Mouse (Mus musculus) liver, embryonic 16.5 days (tissue): ENCODE data around the gene Defb36. TPM values are rescaled to one million over a fixed set of nuclear protein-coding genes. Genes with fewer than 3 reads are reported as not detected.

Experiments used
- ATAC-seq: fragments of 200-750 bp; cut with Nextera tagmentation; 2 replicates; pipeline ENCODE4 v1.8.0; 2017; ENCODE audit warnings: low read depth, mild to moderate bottlenecking, moderate number of reproducible peaks, moderate library complexity
- H3K27ac ChIP-seq: fragments of 300-500 bp; sonication (generic); 2 replicates; pipeline ENCODE4 v1.5.1; 2014; ENCODE audit warnings: mild to moderate bottlenecking, low read length
- H3K27me3 ChIP-seq: fragments of 300-500 bp; sonication (generic); 2 replicates; pipeline ENCODE4 v1.6.1; 2014; ENCODE audit warnings: low read depth, low read length, mixed read lengths; ENCODE audit not compliant: control insufficient read depth, insufficient read depth
- H3K36me3 ChIP-seq: fragments of 300-500 bp; sonication (generic); 2 replicates; pipeline ENCODE4 v1.6.1; 2014; ENCODE audit warnings: mild to moderate bottlenecking; ENCODE audit not compliant: control insufficient read depth, insufficient read depth
- H3K4me1 ChIP-seq: fragments of 300-500 bp; sonication (generic); 2 replicates; pipeline ENCODE4 v1.6.1; 2014; ENCODE audit warnings: low read depth, low read length, mixed read lengths; ENCODE audit not compliant: control insufficient read depth
- H3K4me2 ChIP-seq: fragments of 300-500 bp; sonication (generic); 2 replicates; pipeline ENCODE4 v1.6.1; 2014; ENCODE audit warnings: low read depth, low read length, mixed read lengths
- H3K4me3 ChIP-seq: fragments of 300-500 bp; sonication (generic); 2 replicates; pipeline ENCODE4 v1.5.1; 2014; ENCODE audit warnings: low read depth, mild to moderate bottlenecking, low read length
- H3K9ac ChIP-seq: fragments of 300-500 bp; sonication (generic); 2 replicates; pipeline ENCODE4 v1.6.1; 2014; ENCODE audit warnings: low read depth, low read length
- H3K9me3 ChIP-seq: fragments of 300-500 bp; sonication (generic); replicated peaks from 2 replicates; pipeline ENCODE4 v1.6.1; 2016; ENCODE audit warnings: low read length; ENCODE audit not compliant: control insufficient read depth
- WGBS: fragments of 180-500 bp; shearing (Covaris S2); extraction: QIAGEN DNeasy Blood & Tissue Kit; methylation state at CpG from one replicate; pipeline ENCODE4 v1.1.7; 2014; ENCODE audit not compliant: insufficient replicate concordance; 5-methylcytosine and 5-hydroxymethylcytosine counted together
- polyA plus RNA-seq: library from polyadenylated mRNA; unstranded; fragments of >200 nt; fragmentation: Nextera tagmentation; extraction: Ambion mirVana; gene quantifications from 2 replicates; pipeline ENCODE4 v1.2.1, GENCODE M21; 2015

The Defb36 gene
- polyA plus RNA-seq, 1 experiment from 2014 or later: not detected

DNA sequence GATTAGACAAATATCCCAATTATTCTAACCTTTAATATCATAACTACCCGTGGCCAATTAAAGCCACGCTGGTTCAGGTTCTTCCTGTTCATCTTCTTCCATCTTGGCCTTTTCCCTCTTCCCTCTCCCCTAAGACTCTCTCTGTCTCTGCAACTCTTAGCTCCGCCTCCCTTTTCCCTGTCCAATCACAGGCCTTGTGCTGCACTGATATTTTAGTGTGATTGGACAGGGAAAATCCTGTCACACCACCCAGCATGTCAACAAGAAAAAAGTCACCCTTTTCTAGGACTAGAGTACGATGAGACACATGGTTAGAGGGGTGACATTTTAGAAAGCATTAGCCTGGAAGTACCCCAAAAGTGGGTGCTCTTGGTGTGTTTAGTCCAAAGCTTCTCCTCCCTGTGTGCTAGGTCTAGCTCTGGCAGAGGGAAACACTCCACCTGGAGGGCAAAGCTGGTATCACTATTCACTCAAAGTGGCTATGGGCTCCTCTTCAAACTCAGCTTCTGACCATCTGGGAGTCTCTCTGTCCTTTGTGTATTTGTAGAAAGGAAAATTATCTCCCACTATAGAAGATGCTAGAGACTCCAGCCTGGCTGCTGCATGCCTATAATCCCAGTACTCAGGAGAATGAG is 17.1 kb upstream of the Defb36 start:
- ATAC-seq: no peak

DNA sequence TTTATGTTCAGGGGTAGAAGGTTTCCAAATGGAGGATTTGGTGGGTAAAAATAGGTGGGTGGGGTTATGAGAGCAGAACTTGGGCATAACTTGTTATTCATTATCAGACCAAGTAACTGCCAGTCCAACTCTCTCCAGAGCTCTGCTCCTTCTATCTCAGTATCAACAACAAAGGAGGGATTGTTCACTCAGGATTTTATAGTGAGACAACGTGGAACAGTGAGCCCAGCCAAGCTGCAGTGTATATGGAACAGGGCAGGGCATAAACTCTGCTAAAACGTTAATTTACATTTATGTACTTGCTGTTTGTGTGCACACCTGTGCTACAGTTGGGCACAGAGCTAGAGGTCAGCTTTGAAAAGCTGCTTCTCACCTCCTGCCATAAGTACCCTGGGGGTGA is 15.7 kb upstream of the Defb36 start:
- H3K9ac ChIP-seq: no peak overlapping the region
- H3K9me3 ChIP-seq: no peaks in the 10 kb centered on the region
- no peak overlapping the region for H3K4me2 ChIP-seq
- H3K36me3 ChIP-seq: no peaks in the 10 kb centered on the region
- no peak for ATAC-seq
- H3K4me3 ChIP-seq: no peak overlapping the region
- H3K27ac ChIP-seq: no peak overlapping the region
- H3K4me1 ChIP-seq: no peaks in the 10 kb centered on the region
- WGBS: 34% methylated on average over 2 of the region's 2 CpGs
- no peaks in the 10 kb centered on the region for H3K27me3 ChIP-seq

More for the DNA sequence above, 17.1 kb upstream of the Defb36 start:
- Histone ChIP-seq H3K4me2 (no peak overlapping the region), H3K27ac (no peak overlapping the region), H3K9me3 (no peaks in the 10 kb centered on the region), H3K27me3 (no peaks in the 10 kb centered on the region), H3K4me3 (no peak overlapping the region), H3K9ac (no peak overlapping the region), H3K36me3 (no peaks in the 10 kb centered on the region), H3K4me1 (no peaks in the 10 kb centered on the region)
- WGBS: 48% methylated on average over 4 of the region's 4 CpGs

DNA sequence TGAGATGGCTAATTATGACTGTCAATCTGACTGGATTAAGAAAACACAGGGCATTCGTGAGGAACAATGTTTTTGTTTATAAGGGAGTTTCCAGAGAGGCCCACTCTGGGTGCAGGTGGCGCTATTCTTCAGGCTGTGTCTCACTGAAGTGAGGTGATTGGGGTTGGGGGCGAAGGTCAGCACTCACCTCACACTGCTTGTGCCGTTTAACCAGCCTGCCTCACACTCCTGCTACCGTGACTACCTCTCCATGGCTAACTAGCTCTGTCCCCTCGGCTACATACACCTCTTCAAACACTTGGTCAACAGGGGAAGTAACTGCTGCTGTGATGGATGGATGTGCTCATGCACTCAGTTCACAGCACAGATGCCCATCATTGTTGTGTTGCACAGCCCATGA is 15.1 kb upstream of the Defb36 start:
- no peak overlapping the region for H3K9ac ChIP-seq
- H3K27me3 ChIP-seq: no peaks in the 10 kb centered on the region
- ATAC-seq: no peak
- no peaks in the 10 kb centered on the region for H3K36me3 ChIP-seq
- H3K4me2 ChIP-seq: no peak overlapping the region
- no peaks in the 10 kb centered on the region for H3K9me3 ChIP-seq
- H3K4me3 ChIP-seq: no peak overlapping the region
- H3K4me1 ChIP-seq: no peaks in the 10 kb centered on the region
- H3K27ac ChIP-seq: no peak overlapping the region
- WGBS: 36% methylated on average over 6 of the region's 6 CpGs

DNA sequence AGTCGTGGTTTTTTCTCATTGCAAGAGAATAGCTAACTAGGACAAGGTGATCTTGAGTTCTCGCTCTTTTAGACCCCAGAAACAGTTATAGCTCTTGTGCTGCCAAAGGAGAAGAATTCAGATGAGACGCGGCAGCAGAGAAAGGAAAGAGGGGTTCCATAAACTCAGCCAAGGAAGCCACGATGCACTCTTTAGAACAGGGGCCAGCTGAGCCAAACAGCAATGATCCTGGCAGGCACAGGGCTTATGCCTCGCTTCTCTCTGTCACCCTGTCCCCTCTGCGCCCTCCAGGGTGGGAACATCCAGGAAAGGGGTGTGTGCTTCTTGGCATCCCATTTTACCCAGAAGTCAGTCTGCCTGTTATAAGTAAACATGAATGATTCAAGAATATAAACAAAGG is 4.8 kb upstream of the Defb36 start, which contains the start of gene Defb45:
Gene Defb45 (minus strand): TSS at position 101 of the 400 bp plus-strand sequence.
- Histone ChIP-seq H3K9ac (no peak within 1 kb of the TSS), H3K4me2 (no peak within 1 kb of the TSS), H3K9me3 (no peaks in the 10 kb centered on the region), H3K27ac (no peak within 1 kb of the TSS), H3K36me3 (no peaks in the 10 kb centered on the region), H3K27me3 (no peaks in the 10 kb centered on the region), H3K4me1 (no peaks in the 10 kb centered on the region), H3K4me3 (no peak within 1 kb of the TSS)
- ATAC-seq: no peak
- WGBS: 47% methylated on average over 7 of the region's 7 CpGs

DNA sequence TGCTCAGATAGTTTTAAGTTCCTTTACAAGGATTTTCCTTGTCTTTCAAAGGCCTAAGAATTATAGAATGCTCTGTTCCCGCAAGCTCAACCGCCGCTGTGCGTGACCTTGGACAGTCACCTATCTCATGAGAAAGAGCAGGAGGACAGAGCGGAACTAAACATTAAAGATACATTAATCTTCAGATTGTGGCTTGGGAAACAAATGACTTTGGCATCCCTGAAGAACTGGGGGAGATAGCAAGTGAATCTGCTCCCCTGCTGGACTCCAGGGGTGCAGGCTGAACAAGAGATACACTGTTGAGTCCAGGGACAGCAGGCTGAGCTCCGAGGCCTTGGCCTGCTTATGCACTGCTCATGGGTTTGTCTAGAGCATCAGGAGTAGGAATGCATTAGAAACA is 4.1 kb upstream of the Defb36 start:
- no peak for ATAC-seq
- Histone ChIP-seq H3K27ac (no peak overlapping the region), H3K4me3 (no peak overlapping the region), H3K4me2 (no peak overlapping the region), H3K27me3 (no peaks in the 10 kb centered on the region), H3K9ac (no peak overlapping the region), H3K36me3 (no peaks in the 10 kb centered on the region), H3K9me3 (no peaks in the 10 kb centered on the region), H3K4me1 (no peaks in the 10 kb centered on the region)
- 58% methylated on average over 6 of the region's 6 CpGs for WGBS

DNA sequence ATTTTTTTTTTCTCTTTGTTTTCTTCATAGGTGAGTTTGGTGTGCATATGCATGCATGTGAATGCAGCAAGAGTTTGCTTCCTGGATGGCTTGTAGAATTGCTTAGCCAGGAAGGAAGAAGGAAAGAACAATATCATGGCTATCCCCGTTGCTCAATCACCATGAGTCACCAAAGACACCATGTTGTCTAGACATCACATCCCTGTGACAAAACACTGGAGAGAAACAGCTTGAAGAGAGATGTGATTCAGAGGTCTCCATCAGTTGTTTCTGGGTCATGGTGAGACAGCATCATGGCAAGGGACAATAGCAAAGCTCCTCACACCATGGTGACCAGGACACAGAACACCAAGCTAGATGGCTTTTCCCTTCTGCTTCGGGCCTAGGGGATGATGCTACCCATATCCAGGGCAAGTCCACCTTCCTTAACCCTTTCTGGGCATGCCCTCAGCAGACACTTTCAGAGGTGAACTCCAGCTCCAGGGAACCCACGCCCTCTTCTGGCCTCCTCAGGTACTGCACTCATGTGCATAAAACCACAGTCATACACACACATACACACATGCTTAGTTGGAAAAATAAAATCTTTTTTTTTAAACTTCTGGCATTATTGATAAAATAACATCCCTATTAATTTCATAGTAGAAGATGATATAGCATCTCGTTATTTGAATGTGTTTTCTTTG is 2.7 kb upstream of the Defb36 start:
- no peak overlapping the region for H3K4me2 ChIP-seq
- H3K36me3 ChIP-seq: no peaks in the 10 kb centered on the region
- no peak overlapping the region for H3K27ac ChIP-seq
- 50% methylated on average over 4 of the region's 4 CpGs for WGBS
- no peaks in the 10 kb centered on the region for H3K9me3 ChIP-seq
- H3K4me1 ChIP-seq: no peaks in the 10 kb centered on the region
- no peak overlapping the region for H3K4me3 ChIP-seq
- ATAC-seq: no peak
- no peak overlapping the region for H3K9ac ChIP-seq
- no peaks in the 10 kb centered on the region for H3K27me3 ChIP-seq

DNA sequence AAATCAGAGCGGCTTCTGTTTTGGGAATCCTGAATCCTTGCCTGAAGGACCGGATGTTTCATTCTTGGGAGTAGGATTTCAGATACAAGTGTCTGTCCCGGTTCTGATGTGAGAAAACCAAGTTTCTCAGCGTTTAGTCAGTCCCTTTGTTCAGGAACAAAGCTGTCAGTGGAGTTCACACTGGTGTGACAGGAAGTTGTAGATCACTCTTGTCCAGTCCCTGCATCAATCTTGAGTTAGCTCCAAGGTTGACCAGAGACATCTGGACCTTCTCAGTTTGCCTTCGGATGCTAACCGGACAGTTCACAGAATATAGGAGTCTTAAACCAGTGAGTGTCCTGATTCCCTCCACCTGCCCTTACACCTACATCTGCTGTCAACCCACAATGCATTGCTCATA is 3.6 kb downstream of the Defb36 start:
- Histone ChIP-seq H3K9me3 (no peaks in the 10 kb centered on the region), H3K4me1 (no peaks in the 10 kb centered on the region), H3K27me3 (no peaks in the 10 kb centered on the region), H3K4me3 (no peak overlapping the region), H3K27ac (no peak overlapping the region), H3K4me2 (no peak overlapping the region), H3K36me3 (no peaks in the 10 kb centered on the region), H3K9ac (no peak overlapping the region)
- 36% methylated on average over 6 of the region's 6 CpGs for WGBS
- ATAC-seq: no peak

DNA sequence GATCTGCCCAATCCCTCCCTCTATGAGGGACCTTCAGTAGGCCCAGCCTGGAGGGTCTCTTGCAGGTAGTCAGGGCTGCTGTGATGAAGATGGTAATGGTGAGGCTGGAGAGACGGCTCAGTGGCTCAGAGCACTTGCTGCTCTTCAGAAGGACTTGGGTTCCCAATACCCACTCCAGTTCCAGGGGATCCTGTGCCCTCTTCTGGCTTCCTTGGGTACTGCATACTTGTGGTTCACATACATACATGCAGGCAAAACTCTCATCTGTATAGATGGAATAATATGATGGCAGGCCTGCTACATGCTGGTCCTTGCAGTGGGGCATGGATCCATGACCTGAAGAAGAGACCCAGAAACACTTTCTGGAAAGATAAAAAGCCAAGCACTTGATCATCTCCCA is 4.6 kb downstream of the Defb36 start:
- Histone ChIP-seq H3K4me3 (no peak overlapping the region), H3K4me1 (no peaks in the 10 kb centered on the region)
- ATAC-seq: no peak

DNA sequence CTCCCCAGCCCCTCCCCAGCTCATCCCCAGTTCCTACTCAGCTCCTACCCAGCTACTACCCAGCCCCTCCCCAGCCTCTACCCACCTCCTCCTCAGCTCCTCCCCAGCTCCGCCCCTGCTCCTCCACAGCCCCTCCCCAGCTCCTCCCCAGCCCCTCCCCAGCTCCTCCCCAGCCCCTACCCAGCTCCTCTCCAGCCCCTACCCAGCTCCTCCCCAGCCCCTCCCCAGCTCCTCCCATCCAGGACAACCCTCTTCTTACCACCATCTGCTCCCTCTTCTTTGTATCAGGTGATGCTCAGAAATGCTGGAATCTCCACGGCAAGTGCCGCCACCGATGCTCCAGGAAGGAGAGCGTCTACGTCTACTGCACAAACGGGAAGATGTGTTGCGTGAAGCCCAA is 8.1 kb downstream of the Defb36 start:
- no peaks in the 10 kb centered on the region for H3K9me3 ChIP-seq
- no peak overlapping the region for H3K4me2 ChIP-seq
- no peak overlapping the region for H3K27ac ChIP-seq
- ATAC-seq: no peak
- H3K4me1 ChIP-seq: no peaks in the 10 kb centered on the region
- no peak overlapping the region for H3K4me3 ChIP-seq
- H3K27me3 ChIP-seq: no peaks in the 10 kb centered on the region
- H3K36me3 ChIP-seq: no peaks in the 10 kb centered on the region
- H3K9ac ChIP-seq: no peak overlapping the region
- WGBS: 45% methylated on average over 7 of the region's 8 CpGs

More for the DNA sequence above, 4.6 kb downstream of the Defb36 start:
- 55% methylated on average over 1 of the region's 1 CpGs for WGBS
- Histone ChIP-seq H3K27me3 (no peaks in the 10 kb centered on the region), H3K9me3 (no peaks in the 10 kb centered on the region), H3K4me2 (no peak overlapping the region), H3K9ac (no peak overlapping the region), H3K27ac (no peak overlapping the region), H3K36me3 (no peaks in the 10 kb centered on the region)
